Mouse (Mus musculus) limb, embryonic 14.5 days (tissue): ENCODE results near the gene Mphosph9. TPM values are rescaled to one million over a fixed set of nuclear protein-coding genes. Genes with fewer than 3 reads are reported as not detected.

Experiments
- ATAC-seq: fragments of 200-750 bp; cut with Nextera tagmentation; 2 replicates; pipeline ENCODE4 v1.8.0; 2017; ENCODE audit warnings: low read depth, moderate number of reproducible peaks, moderate TSS enrichment; ENCODE audit not compliant: low FRiP score
- DNase-seq: peaks from one replicate; pipeline ENCODE4 v3.0.0-alpha.2; 2015; ENCODE audit warnings: low spot score
- H3K27ac ChIP-seq: fragments of 300-500 bp; sonication (generic); replicated peaks from 2 replicates; pipeline ENCODE4 v1.5.1; 2014; ENCODE audit warnings: low read depth, mild to moderate bottlenecking, low read length, moderate library complexity, mixed read lengths
- H3K27me3 ChIP-seq: fragments of 300-500 bp; sonication (generic); 2 replicates; pipeline ENCODE4 v1.6.1; 2014; ENCODE audit warnings: low read length, mixed read lengths; ENCODE audit not compliant: control insufficient read depth, insufficient read depth
- H3K36me3 ChIP-seq: fragments of 300-500 bp; sonication (generic); 2 replicates; pipeline ENCODE4 v1.6.1; 2014; ENCODE audit warnings: mild to moderate bottlenecking, low read length, moderate library complexity, mixed read lengths; ENCODE audit not compliant: control insufficient read depth, insufficient read depth
- H3K4me1 ChIP-seq: fragments of 300-500 bp; sonication (generic); 2 replicates; pipeline ENCODE4 v1.6.1; 2014; ENCODE audit warnings: antibody characterized with exemption, low read length, mixed read lengths; ENCODE audit not compliant: control insufficient read depth, insufficient read depth
- H3K4me2 ChIP-seq: fragments of 300-500 bp; sonication (generic); replicated peaks from 2 replicates; pipeline ENCODE4 v1.6.1; 2014; ENCODE audit warnings: low read depth, mild to moderate bottlenecking, low read length, moderate library complexity; ENCODE audit not compliant: severe bottlenecking
- H3K4me3 ChIP-seq: fragments of 300-500 bp; sonication (generic); replicated peaks from 2 replicates; pipeline ENCODE4 v1.5.1; 2014; ENCODE audit warnings: low read length
- H3K9ac ChIP-seq: fragments of 300-500 bp; sonication (generic); 2 replicates; pipeline ENCODE4 v1.6.1; 2014; ENCODE audit warnings: mild to moderate bottlenecking, low read depth, low read length, moderate library complexity; ENCODE audit not compliant: severe bottlenecking
- H3K9me3 ChIP-seq: fragments of 300-500 bp; sonication (generic); 2 replicates; pipeline ENCODE4 v1.6.1; 2016; ENCODE audit warnings: low read length; ENCODE audit not compliant: control insufficient read depth
- POLR2A ChIP-seq: fragments of 200-500 bp; IDR thresholded peaks from 2 replicates; pipeline ENCODE4 v1.8.0; 2012; ENCODE audit warnings: inconsistent platforms, mild to moderate bottlenecking, moderate library complexity, borderline replicate concordance; ENCODE audit not compliant: insufficient read depth, insufficient read length; ENCODE audit errors: extremely low read depth
- WGBS: fragments of 180-500 bp; shearing (Covaris S2); extraction: QIAGEN DNeasy Blood & Tissue Kit; methylation state at CpG from one replicate; pipeline ENCODE4 v1.1.7; 2014; 5-methylcytosine and 5-hydroxymethylcytosine counted together
- polyA plus RNA-seq, 2 experiments: library from polyadenylated mRNA; depleted of rRNA in 1 of 2; stranded (reverse) in 1 of 2; unstranded in 1 of 2; fragments of >200 nt; fragmentation: Nextera tagmentation in 1 of 2; extraction: Ambion mirVana in 1 of 2; gene quantifications; 2 replicates each; pipeline versions ENCODE4 v1.2.1 to v1.2.3; 2012 to 2014

Mphosph9 gene
- polyA plus RNA-seq, 2 experiments, result 9.5 to 11.0 TPM

DNA sequence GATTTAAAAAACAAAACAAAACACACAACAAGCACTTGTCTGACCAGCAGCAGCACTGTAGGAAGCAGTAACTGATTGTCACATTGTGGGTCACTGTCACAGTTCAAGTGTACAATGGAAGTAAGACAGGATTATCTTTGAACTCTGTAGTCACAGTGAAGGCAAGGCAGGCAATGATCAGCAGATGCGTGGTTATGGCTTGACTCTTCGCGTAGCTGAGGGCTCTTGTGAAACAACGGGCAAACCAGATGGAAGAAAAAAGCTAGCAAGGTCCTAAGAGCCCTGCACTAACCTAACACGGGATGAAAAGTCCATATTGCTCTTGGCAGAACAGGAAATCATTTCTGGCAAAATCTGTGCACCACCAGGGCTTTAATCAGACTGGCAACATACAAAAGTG lies 76.7 kb downstream of the Mphosph9 start:
- no peak for TF ChIP-seq POLR2A
- peaks cover 21% of the 10 kb centered on the region for H3K36me3 ChIP-seq
- H3K4me2 ChIP-seq, result no peak overlapping the region
- ATAC-seq (no peak), DNase-seq (no peak)
- WGBS, result 77% methylated on average over 5 of the region's 5 CpGs
- H3K4me3 ChIP-seq, result no peak overlapping the region
- no peak overlapping the region for H3K9ac ChIP-seq
- H3K27ac ChIP-seq, result no peak overlapping the region
- H3K4me1 ChIP-seq, result peaks cover 7% of the 10 kb centered on the region
- H3K27me3 ChIP-seq, result no peaks in the 10 kb centered on the region
- H3K9me3 ChIP-seq, result no peaks in the 10 kb centered on the region

DNA sequence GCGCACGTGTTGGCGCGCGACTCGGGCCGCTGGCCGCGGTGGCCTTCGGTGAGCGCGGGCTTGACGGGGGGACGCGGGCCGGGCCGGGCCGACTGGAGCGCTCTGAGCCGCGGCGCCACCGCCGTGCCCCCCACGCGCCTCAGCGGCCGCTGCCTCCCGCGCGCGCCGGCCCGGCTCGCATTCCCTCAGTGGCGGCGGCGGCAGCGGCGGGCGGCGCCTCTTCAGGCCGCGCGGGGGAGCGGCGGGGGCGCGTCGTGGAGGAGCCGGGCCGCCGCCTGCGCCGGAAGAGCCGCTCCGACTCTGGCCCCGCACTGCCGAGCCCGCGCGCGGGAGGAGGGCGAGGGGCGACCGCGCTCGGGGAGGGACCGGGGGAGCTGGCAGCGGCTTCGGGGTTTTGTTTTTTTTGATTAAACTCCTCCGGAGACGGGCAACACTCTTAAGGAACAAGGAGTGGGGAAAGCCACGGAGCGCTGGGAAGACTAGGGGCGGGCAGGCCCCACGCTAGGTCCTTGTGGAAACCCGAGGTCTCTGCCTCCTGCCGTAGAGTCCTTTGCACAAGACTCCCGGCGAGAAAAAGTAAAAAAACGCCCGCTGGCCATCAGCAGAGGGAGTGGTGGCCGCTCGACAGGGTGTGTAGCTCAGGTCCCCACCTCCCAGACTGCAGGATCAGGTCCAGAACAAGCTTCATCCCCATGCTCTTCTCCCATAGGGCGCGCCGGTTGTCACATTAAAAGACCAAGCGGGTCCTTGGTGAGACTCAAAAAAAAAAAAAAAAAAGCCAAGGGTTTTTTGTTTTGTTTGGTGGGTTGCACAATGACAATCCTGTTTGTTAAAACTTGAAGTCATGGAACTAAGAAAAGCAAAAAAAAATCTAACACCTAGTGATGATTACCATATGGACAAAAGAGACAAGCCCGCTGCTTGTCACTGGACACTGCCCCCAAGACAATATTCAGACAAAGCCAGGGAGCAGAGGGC lies 77.9 kb downstream of the Mphosph9 start, which contains the start of gene Pitpnm2:
Pitpnm2 (minus strand) TSS at position 147 of the 978 bp plus-strand sequence.
- Histone ChIP-seq H3K27me3 (no peaks in the 10 kb centered on the region), H3K27ac (peak within 1 kb of the TSS; percentile 72), H3K4me3 (peak within 1 kb of the TSS; percentile 67), H3K4me2 (peak within 1 kb of the TSS; percentile 92), H3K9ac (peak within 1 kb of the TSS; percentile 81), H3K9me3 (no peaks in the 10 kb centered on the region), H3K36me3 (peaks cover 15% of the 10 kb centered on the region), H3K4me1 (peaks cover 7% of the 10 kb centered on the region)
- DNase-seq (peak; percentile 41), ATAC-seq (peak; percentile 83)
- 1% methylated on average over 49 of the region's 90 CpGs for WGBS
- no peak for TF ChIP-seq POLR2A

DNA sequence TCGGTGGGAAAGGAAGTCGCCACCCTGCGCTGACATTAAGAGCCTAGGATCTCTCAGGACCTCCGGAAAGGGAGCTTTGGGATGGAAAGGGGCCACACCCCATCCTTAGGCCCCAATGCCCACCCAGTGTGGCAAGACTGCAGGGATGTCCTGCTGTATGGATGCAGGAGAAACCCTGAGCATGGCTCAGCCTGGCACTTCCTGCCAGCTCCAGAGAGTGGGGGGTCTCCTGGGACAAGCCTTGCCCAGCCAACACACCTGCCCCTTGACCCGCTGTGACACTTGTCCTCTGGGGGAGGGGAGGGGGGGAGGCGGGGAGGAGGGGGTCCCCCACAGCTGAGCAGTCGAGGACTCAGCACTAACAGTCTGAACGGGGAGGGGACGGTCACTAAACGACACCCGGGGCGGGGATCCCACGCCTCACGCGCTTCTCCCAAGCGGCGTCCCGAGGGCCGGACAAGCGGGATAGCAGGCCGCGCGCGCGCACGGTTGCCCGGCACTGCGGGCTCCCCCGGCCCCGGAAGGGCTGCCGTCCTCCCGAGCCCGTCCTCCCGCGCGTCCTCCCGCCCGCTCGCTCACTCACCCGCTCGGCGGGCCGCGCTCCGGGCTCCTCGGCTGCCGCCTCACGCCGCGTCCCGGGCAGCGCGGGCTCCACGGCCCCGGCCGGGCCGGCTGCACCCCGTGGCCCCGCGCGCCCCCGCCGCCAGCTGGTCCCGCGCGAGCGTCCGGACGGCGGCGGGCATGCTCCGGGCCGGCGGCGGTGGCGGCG lies 78.7 kb downstream of the Mphosph9 start:
- Histone ChIP-seq H3K27ac (peak overlapping the region; percentile 72), H3K4me1 (peaks cover 7% of the 10 kb centered on the region), H3K9ac (peak overlapping the region; percentile 81), H3K27me3 (no peaks in the 10 kb centered on the region), H3K4me2 (peak overlapping the region; percentile 92), H3K36me3 (peaks cover 19% of the 10 kb centered on the region; the same call in 1 of the 2 replicates), H3K4me3 (peak overlapping the region; percentile 67), H3K9me3 (no peaks in the 10 kb centered on the region)
- ATAC-seq, result peak; percentile 62; the same call in 1 of the 2 replicates
- WGBS, result under 1% methylated on average over 41 of the region's 77 CpGs
- DNase-seq, result peak; percentile 23
- no peak for TF ChIP-seq POLR2A

DNA sequence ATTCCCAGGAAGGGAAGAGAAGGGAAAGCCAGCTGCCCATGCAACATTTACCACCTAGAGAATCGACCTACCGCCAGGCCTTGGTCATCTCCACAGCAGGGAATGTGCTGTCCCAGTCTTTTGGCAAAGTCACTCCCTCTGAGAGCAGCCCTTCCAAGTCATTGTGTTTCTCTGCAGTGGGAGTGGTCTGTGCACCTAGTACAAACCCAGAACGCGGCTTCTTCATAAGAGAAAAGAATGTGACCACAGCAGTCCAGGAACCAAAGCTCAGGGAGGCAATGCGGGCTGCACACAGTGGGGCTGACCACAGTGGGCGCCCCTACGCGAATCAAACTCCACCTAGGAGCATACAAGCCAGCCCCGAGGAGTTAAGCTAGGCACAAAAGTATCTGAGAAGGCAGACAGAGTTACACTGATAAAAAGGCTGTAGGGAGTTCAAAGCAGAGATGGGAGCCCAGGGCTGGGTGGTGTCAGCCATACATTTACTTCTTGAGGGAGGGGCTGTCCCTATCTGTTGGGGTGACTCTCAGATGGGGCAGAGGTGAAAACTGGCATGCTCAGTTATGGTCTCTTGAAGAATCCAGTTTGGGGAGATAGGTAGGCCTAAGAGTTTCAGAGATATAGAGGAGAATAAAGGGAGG lies 79.7 kb downstream of the Mphosph9 start:
- no peak for DNase-seq
- H3K4me3 ChIP-seq, result peak overlapping the region; percentile 67
- H3K36me3 ChIP-seq, result peaks cover 11% of the 10 kb centered on the region; the same call in 1 of the 2 replicates
- no peak overlapping the region for H3K27ac ChIP-seq
- H3K27me3 ChIP-seq, result no peaks in the 10 kb centered on the region
- TF ChIP-seq POLR2A, result no peak
- WGBS, result 52% methylated on average over 9 of the region's 9 CpGs
- peaks cover 7% of the 10 kb centered on the region for H3K4me1 ChIP-seq
- H3K9me3 ChIP-seq, result no peaks in the 10 kb centered on the region
- ATAC-seq, result no peak
- no peak overlapping the region for H3K9ac ChIP-seq
- H3K4me2 ChIP-seq, result peak overlapping the region; percentile 92

DNA sequence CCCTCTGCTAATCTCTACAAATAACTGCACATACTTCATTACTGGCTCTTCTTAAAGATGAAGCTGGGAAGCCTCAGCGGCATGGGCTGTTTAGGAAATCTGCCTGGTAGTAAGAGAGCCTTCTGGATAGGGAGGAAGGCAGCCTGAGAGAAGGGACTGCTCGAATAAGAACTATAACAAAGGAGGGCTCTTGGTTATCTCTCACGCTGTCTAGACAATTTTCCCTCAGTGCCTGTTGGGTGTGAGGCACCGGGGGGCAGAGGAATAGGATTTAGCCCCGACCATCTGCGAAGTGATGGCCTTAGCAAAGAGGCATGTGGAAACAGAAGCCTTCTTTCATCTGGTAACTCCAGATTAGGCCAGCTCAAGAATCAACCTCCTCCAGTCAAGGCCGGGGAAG lies 80.5 kb downstream of the Mphosph9 start:
- Histone ChIP-seq H3K27ac (no peak overlapping the region), H3K4me1 (peaks cover 7% of the 10 kb centered on the region), H3K4me2 (no peak overlapping the region), H3K9me3 (no peaks in the 10 kb centered on the region), H3K27me3 (no peaks in the 10 kb centered on the region), H3K36me3 (peaks cover 14% of the 10 kb centered on the region), H3K9ac (no peak overlapping the region), H3K4me3 (no peak overlapping the region)
- WGBS, result 52% methylated on average over 7 of the region's 7 CpGs
- DNase-seq, result no peak
- ATAC-seq, result no peak
- TF ChIP-seq POLR2A, result no peak
